Mouse (Mus musculus) forebrain, postnatal 0 days (tissue): Measurements from ENCODE around the gene Slc36a4. TPM values are rescaled to one million over a fixed set of nuclear protein-coding genes. Genes with fewer than 3 reads are reported as not detected.

Source experiments
- ATAC-seq: fragments of 200-750 bp; cut with Nextera tagmentation; 2 replicates; pipeline ENCODE4 v1.8.0; 2017; ENCODE audit warnings: mild to moderate bottlenecking, moderate library complexity
- DNase-seq: peaks from one replicate; pipeline ENCODE4 v3.0.0-alpha.2; 2015
- H3K27ac ChIP-seq: fragments of 300-500 bp; sonication (generic); 2 replicates; pipeline ENCODE4 v1.5.1; 2014; ENCODE audit warnings: low read depth, mild to moderate bottlenecking, antibody characterized with exemption, low read length, moderate library complexity, mixed read lengths
- H3K27me3 ChIP-seq: fragments of 300-500 bp; sonication (generic); 2 replicates; pipeline ENCODE4 v1.6.1; 2014; ENCODE audit warnings: mild to moderate bottlenecking, low read length, mixed read lengths; ENCODE audit not compliant: insufficient read depth
- H3K36me3 ChIP-seq: fragments of 300-500 bp; sonication (generic); 2 replicates; pipeline ENCODE4 v1.6.1; 2014; ENCODE audit warnings: mild to moderate bottlenecking, moderate library complexity; ENCODE audit not compliant: insufficient read depth
- H3K4me1 ChIP-seq: fragments of 300-500 bp; sonication (generic); 2 replicates; pipeline ENCODE4 v1.6.1; 2014; ENCODE audit warnings: antibody characterized with exemption; ENCODE audit not compliant: insufficient read depth
- H3K4me2 ChIP-seq: fragments of 300-500 bp; sonication (generic); 2 replicates; pipeline ENCODE4 v1.6.1; 2014; ENCODE audit warnings: low read depth, mild to moderate bottlenecking, moderate library complexity
- H3K4me3 ChIP-seq: fragments of 300-500 bp; sonication (generic); 2 replicates; pipeline ENCODE4 v1.5.1; 2014; ENCODE audit warnings: low read depth, low read length, mixed read lengths
- H3K9ac ChIP-seq: fragments of 300-500 bp; sonication (generic); 2 replicates; pipeline ENCODE4 v1.6.1; 2014; ENCODE audit warnings: mild to moderate bottlenecking
- H3K9me3 ChIP-seq: fragments of 300-500 bp; sonication (generic); 2 replicates; pipeline ENCODE4 v1.6.1; 2016; ENCODE audit warnings: low read length
- CTCF ChIP-seq: sonication (generic); IDR thresholded peaks from 2 replicates; pipeline ENCODE4 v1.5.1; 2016; ENCODE audit warnings: antibody characterized with exemption, control low read depth, low read depth
- whole genome bisulfite sequencing: fragments of 180-500 bp; shearing (Covaris S2); extraction: QIAGEN DNeasy Blood & Tissue Kit; methylation state at CpG from one replicate; pipeline ENCODE4 v1.1.7; 2014; 5-methylcytosine and 5-hydroxymethylcytosine counted together
- polyA plus RNA-seq: library from polyadenylated mRNA; unstranded; fragments of >200 nt; fragmentation: Nextera tagmentation; extraction: Ambion mirVana; gene quantifications from 2 replicates; pipeline ENCODE4 v1.2.1, GENCODE M21; 2015
- total RNA-seq: library from RNA; depleted of rRNA; stranded (reverse); fragments of >200 nt; gene quantifications from 2 replicates; pipeline ENCODE4 v1.2.3, GENCODE M21; 2014; rRNA removed

Slc36a4 gene
- total and polyA plus RNA-seq, 2 experiments from 2014 or later: 28.1 to 56.9 TPM

GRCm38 (mm10) chr9:15773426-15773825, 63.9 kb downstream of the Slc36a4 start:
- Histone ChIP-seq H3K4me2 (no peak overlapping the region), H3K9me3 (no peaks in the 10 kb centered on the region), H3K9ac (no peak overlapping the region), H3K27ac (no peak overlapping the region), H3K36me3 (no peaks in the 10 kb centered on the region), H3K4me3 (no peak overlapping the region), H3K27me3 (no peaks in the 10 kb centered on the region), H3K4me1 (no peaks in the 10 kb centered on the region)
- no peak for TF ChIP-seq CTCF
- ATAC-seq: peak; percentile 67
- DNase-seq: peak; percentile 15
- 40% methylated on average over 3 of the region's 4 CpGs for WGBS

GRCm38 (mm10) chr9:15774911-15775310, 65.4 kb downstream of the Slc36a4 start:
- ATAC-seq (peak; percentile 81), DNase-seq (peak; percentile 18)
- Histone ChIP-seq H3K9me3 (no peaks in the 10 kb centered on the region), H3K4me2 (no peak overlapping the region), H3K9ac (no peak overlapping the region), H3K36me3 (no peaks in the 10 kb centered on the region), H3K4me3 (no peak overlapping the region), H3K27ac (no peak overlapping the region), H3K4me1 (no peaks in the 10 kb centered on the region), H3K27me3 (no peaks in the 10 kb centered on the region)
- TF ChIP-seq CTCF: no peak
- WGBS: 17% methylated on average over 1 of the region's 1 CpGs

GRCm38 (mm10) chr9:15781936-15782335, 72.4 kb downstream of the Slc36a4 start:
- Histone ChIP-seq H3K9ac (no peak overlapping the region), H3K27ac (no peak overlapping the region), H3K4me1 (no peaks in the 10 kb centered on the region), H3K27me3 (no peaks in the 10 kb centered on the region), H3K36me3 (no peaks in the 10 kb centered on the region), H3K4me2 (no peak overlapping the region), H3K9me3 (no peaks in the 10 kb centered on the region), H3K4me3 (no peak overlapping the region)
- 52% methylated on average over 4 of the region's 4 CpGs for WGBS
- ATAC-seq (no peak), DNase-seq (no peak)
- no peak for TF ChIP-seq CTCF

- 83% methylated on average over 3 of the region's 3 CpGs for WGBS
Observed at GRCm38 (mm10) chr9:15786192-15786591, 76.7 kb downstream of the Slc36a4 start.

GRCm38 (mm10) chr9:15786610-15787009, 77.1 kb downstream of the Slc36a4 start:
- H3K4me3 ChIP-seq: no peak overlapping the region
- 81% methylated on average over 2 of the region's 2 CpGs for WGBS
- H3K4me2 ChIP-seq: no peak overlapping the region
- H3K9me3 ChIP-seq: no peaks in the 10 kb centered on the region
- H3K36me3 ChIP-seq: no peaks in the 10 kb centered on the region
- H3K4me1 ChIP-seq: no peaks in the 10 kb centered on the region
- H3K9ac ChIP-seq: no peak overlapping the region
- TF ChIP-seq CTCF: no peak
- H3K27ac ChIP-seq: no peak overlapping the region
- no peaks in the 10 kb centered on the region for H3K27me3 ChIP-seq
- DNase-seq (no peak), ATAC-seq (no peak)

More at GRCm38 (mm10) chr9:15786192-15786591, 76.7 kb downstream of the Slc36a4 start:
- Histone ChIP-seq H3K27ac (no peak overlapping the region), H3K4me2 (no peak overlapping the region), H3K36me3 (no peaks in the 10 kb centered on the region), H3K9me3 (no peaks in the 10 kb centered on the region), H3K4me1 (no peaks in the 10 kb centered on the region), H3K4me3 (no peak overlapping the region), H3K27me3 (no peaks in the 10 kb centered on the region), H3K9ac (no peak overlapping the region)
- DNase-seq: no peak
- no peak for ATAC-seq
- TF ChIP-seq CTCF: no peak

GRCm38 (mm10) chr9:15792076-15792475, 82.5 kb downstream of the Slc36a4 start:
- TF ChIP-seq CTCF: no peak
- DNase-seq (no peak), ATAC-seq (no peak)
- Histone ChIP-seq H3K4me3 (no peak overlapping the region), H3K9me3 (no peaks in the 10 kb centered on the region), H3K9ac (no peak overlapping the region), H3K4me2 (no peak overlapping the region), H3K27me3 (no peaks in the 10 kb centered on the region), H3K36me3 (no peaks in the 10 kb centered on the region), H3K27ac (no peak overlapping the region), H3K4me1 (no peaks in the 10 kb centered on the region)
- WGBS: 93% methylated on average over 9 of the region's 9 CpGs

Other genes with a start within 250 kb of the Slc36a4 start
- 3.2 and 4.4 TPM in 2 replicates for gene Smco4, start 216.3 kb upstream of the Slc36a4 start, total RNA-seq
- gene Smco4, start 216.3 kb upstream of the Slc36a4 start, polyA plus RNA-seq: 0.20 and 0.64 TPM in 2 replicates
- 4.7 and 9.8 TPM in 2 replicates for gene Deup1, start 81.8 kb upstream of the Slc36a4 start, total RNA-seq
- gene Deup1, start 81.8 kb upstream of the Slc36a4 start, polyA plus RNA-seq: 3.2 and 4.8 TPM in 2 replicates
- not detected in 2 replicates for gene Mtnr1b, start 164.8 kb downstream of the Slc36a4 start, total RNA-seq
- gene Mtnr1b, start 164.8 kb downstream of the Slc36a4 start, polyA plus RNA-seq: not detected in 2 replicates